Mouse (Mus musculus) heart, adult 9 months (tissue): Measurements from ENCODE around the gene Cdkal1.
A peak's percentile ranks its signal among the peaks of the same experiment; 100 is the strongest.

ENCODE experiments used
- DNase-seq, 2 experiments: peaks; one replicate each; pipeline ENCODE4 v3.0.0; 2022; ENCODE audit warnings: low spot score in 2 of 2

The Cdkal1 gene

DNA sequence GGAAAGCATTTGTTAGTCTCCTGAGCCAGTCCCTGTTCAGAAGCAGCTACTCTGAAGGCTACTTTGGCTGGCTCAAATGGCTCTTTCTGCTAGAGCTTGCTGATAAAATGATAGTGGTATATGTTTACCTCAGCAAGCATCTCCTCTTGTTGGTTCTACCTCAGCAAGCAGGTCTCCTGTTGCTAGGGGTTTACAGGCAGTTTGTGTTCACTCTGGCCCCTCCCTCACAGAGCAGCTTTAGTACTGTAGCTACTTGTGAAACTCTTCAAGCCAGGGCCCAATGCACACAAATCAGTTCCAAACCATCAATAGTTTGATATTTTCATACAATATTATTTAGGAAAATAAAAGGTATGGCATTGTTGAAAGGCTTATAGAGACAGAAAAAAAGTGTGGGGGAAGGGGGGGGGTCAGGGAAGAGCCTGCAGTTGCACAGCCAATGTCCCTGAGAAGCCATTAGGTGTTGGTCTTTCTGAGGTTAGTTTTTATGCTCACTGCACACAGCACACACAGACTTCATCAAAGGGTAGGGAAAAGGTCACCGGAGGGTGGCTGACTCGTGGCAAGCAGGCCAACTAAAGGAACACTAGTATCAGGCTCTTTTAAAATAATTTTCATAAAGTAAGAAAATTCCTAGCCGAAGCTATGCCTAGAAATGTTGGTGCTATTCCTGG lies 499.9 kb downstream of the Cdkal1 start:
- DNase-seq: no peak

DNA sequence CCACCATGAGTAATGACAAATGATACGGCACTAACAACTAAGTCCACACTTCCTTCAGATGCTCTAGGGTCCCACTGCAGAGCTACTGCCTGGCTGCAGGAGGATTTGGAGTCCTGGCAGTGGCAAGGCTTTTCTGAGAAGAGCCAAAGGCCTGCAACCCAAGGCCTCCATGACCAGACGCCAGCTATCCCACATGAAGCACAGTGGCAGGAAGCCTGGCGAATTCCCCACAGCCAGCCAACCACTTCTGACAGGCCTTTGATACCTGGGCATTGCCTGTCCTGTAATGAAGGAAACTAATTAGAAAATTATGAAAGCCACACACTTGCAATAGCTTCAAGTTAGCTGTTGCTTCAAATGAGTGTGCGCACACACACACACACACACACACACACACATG lies 500.5 kb downstream of the Cdkal1 start:
- DNase-seq: no peak

DNA sequence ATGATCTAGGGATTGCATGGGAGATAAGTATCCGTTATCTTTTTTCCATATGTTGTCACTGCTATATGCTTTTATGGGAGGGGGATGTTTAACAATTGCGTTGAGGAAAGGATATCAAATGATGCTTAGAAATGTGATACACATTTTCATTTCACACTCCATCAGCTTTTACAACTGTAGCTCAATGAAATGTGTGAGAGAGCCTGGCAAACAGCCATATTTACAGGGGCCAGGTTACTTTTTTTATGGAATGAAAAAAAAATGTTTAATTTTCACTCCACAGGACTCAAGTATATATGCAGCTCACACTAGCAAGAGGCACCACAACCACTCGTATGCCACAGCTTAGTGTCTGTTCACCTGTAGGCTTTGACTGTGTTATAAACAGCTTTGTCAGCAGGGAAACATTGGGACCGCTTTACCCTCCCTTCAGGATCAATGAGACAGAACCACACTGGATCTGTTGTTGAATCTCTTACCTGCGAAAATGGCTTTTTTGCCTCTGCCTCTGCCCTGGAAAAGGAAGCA lies 501.5 kb downstream of the Cdkal1 start:
- no peak for DNase-seq

DNA sequence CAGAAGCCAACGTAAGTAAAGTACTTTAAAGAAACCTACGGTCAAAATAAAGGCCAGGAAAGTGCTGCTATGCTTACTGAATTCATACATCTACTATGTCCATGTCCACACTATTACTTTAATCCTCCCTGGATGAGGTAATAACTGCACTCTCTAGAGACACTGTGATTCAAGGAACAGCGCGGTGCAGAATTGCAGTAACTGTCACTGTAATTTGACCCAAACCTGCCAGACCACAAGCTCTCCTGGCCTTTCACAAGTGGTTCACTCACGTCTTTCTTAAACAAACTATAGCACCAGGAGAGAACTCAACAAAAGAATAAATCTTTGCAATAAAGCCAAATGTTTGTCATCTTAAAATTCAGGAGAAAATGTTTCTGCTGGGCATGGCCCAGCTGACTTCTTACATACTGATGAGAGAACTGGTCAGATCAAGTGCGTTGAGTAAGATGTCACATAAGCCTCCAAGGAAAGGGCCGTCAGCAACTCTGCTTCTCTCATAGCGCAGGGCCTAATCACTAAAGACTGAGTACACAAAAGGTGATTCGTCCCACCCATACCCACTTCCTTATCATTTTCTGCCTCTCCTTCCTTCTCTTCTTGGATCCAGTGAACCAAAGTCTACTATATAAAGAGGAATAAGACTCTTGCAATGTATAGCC lies 504.3 kb downstream of the Cdkal1 start:
- no peak for DNase-seq

DNA sequence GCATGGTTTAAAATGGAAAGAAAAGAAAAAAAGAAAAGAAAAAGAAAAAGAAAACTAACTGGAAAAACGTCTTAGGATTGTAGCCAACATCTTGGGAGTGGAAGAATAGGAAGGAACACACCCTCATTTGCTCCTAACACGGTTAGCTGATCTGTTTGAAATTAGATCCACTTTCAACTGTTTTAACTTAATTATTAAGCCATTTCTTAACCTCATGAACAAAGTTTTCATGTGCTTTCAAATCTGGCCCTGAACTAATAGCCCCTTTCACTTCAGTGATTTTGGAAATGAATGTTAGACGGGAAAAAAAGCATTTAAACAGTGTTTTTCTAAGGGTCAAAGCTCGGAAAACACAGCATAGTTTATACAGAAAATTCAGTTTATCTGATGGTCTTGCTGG lies 505.5 kb downstream of the Cdkal1 start:
- DNase-seq: no peak

DNA sequence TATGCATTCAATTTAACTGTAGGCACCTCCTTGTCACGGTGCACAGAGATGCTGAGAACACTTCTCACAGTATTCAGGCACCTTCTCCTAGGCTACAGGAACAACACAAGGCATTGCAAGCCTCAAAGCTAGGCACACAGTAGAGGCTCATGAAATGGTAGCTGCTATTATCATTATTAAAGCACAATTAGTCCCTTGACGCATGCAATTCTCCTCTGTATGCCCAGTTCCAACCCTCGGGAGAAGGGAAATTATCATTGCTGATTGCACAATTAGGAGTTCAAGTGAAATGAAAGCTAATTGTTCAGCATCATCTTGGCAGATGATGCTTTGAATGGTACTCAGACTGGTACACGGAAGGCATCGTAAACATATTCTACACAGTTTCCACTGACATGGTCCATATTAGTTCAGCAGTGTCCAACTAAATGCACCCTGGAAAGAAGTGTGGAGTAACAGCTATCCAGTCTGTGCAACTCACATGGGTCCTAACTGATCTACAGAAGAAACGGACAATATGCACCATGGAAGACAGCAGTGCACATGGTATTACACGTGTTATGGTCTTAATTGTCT lies 506.0 kb downstream of the Cdkal1 start:
- DNase-seq: no peak

DNA sequence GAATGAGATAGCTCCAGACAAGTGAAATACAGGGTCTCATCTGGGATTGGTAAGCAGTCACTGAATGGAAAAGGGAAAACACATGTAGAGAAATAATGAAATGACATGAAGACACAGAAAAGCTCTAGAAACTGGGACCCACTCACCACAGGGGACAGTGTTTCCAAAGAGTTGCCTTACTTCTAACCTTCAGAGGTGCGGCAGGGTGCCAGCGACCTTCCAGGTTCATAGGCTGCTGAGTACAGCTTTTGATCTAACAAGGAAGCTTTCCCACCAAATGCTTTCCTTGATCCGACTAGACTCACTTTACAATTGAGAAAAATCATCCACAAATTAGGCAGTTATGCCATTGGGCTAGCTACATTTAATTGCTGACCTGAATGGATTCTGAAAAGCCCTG lies 507.1 kb downstream of the Cdkal1 start:
- DNase-seq: no peak

DNA sequence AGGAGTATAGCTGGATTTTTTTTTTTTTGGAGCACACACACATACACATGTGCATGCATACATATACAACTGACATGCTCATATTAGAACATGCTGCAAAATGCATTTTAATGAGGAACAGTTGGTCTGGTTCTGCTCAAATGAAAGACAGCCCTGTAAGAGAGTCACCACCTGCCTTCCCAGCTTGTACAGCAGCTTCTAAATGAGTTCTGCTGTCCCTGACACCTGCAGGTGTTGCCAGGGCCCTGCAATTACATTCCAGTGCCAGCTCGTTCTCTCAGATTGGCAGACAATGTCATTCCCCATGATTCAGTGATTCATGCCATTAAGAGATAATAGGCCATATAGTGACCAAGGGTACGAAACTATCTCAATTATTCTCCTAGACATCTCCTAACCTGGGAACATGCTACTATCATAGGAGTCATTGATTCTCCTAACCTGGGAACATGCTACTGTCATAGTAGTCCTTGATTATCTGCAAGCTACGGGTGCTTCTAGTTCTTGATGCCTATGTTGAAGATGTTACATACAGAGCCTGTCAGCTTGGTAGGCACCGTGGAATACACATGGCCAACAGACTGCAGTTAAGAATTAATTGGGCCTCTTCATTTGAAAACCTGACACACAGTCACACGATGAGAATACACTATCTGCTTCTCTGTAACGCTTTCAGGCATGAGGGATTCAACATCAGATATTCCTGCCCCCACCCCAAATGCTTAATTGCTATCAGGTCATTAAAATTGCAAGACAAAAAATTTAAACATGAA lies 522.6 kb downstream of the Cdkal1 start:
- peak in 1 of 2 experiments; percentile 12 for DNase-seq

DNA sequence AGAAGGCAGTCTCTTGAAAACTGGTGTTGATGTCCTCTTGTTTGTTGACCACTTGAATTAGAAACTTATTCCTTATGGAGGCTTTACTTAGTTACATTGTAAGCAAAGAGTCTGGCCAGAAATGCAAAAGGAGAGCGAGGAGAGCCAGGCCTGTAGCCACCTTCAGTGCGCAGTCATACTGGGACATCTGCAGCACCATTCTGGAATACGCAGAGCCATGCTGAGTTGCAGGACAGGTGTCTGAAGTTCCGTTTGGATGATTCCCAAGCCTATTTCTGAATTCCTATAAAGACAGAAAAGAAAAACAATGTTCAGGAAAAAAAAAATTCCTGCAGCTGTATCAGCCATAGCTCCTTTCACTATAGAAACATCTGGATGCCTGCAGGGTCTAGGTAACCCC lies 529.5 kb downstream of the Cdkal1 start:
- no peak for DNase-seq

DNA sequence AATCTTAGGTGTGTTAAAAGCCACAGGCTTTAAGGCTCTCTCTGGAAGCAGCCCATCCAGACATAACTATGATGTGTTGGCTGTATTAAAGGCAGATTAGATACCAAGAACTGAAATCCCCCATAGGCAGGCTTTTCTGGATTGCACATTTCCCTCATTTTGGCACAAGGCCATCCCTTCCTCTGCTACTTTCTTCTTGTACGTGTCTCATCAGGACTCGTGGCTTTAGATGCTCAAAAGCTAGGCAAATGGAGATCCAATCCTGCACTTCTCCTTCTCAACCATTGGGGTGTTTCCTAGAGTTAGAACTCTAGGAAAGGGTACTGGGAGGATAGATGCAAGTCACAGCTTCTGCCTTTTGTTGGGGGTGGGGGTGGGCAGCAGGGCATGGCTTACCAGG lies 535.1 kb downstream of the Cdkal1 start:
- no peak for DNase-seq

DNA sequence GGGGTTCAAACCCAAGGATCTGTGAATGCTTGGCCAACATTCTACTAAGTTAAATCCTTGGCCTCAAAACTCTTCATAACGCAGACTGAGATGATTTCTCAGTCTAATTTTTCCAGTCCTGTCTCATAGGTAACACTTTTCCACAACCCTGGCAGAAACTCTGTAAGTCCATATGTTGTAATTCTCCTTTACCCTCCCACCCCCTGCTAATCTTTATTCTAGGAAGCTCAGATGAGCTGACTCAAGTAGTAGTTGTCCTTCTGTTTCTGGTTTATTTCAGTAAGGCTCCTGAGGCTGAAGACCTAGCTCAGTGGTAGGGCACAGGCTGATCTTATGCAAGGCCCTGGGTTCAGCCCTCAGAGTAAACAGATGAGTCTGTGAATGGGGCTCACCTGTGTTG lies 537.8 kb downstream of the Cdkal1 start:
- DNase-seq: no peak

DNA sequence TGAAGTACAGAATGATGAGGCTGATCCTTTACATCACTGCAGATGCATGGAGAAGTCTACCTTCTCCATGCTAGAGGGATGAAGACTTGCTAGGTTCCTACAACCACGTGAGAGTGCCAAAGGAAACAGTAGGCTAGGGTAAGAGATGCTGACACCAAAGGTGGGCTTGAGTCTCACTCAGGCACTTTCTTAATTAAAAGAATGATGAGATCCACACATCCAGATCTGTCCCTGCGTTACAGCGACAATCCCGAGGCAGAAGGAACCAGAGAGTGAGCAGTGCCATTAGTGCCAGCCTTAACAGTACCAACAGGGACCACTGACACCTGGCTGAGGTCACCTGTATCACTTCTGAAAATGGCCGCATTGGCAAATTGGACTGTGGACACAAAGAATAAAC lies 539.2 kb downstream of the Cdkal1 start:
- DNase-seq: no peak

DNA sequence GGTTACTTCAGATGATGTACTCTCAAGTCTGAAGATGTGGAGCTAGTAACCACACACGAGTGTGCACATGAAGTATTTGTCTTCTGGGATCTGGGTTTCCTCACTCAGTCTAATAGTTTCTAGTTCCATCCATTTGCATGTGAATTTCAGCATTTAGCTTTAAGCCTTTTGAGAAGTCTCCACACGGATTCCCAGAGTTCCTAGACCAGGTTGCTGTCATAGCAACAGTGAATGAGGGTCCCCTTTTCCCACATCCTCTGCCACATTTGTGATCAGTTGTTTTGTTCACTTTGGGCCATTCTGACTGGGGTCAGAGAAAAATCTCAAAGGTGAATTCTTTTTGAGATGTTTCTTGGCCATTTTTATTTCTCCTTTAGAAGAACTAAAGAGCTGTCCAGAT lies 543.4 kb downstream of the Cdkal1 start:
- DNase-seq: no peak

DNA sequence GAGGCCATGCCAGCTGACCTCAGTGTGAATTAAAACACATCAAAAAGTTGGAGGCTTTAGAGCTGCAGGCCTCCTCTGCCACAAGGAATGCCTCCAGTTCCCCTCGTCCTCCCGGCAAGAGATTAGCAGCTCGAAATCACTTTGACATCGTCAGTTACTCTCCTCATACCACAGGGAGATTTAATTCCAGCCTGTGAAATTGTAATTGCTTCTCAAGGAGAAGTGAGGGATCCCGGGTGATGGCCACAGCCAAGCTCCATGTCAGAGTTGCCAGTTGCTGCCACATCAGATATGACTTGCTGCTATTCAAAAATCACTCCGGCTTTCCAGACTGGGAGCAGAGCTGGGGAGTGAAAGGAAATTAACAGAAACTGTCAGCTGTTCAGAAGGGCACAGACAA lies 548.1 kb downstream of the Cdkal1 start:
- DNase-seq: no peak

DNA sequence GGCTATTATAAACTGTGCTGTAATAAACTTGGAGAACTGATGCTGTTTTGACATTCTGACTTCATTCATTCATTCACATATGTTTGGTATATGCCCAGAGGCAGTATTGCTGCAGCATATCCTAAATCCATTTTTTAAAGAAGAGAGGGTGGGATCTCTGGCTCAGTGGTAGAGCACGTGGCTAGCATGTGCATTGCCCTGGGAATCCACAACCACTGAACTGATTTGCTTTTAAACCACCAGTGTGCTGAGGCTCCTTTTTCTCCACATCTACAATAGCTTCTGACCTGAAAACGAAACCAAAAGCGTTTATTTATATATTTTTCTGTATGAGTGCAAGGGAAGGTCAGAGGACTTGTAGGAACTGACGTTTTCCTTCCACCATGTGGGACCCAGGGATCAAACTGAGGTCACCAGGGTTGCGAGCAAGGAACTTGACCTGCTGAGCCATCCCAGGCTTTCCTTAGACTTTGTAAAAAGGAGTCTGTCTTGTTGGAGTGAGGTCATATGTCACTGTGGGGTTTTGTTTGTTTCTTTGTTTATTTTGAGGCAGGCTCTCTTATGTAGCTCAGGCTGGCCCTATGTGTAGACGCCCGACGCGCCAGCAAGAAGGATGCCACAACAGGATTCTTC lies 562.8 kb downstream of the Cdkal1 start:
- DNase-seq: no peak

DNA sequence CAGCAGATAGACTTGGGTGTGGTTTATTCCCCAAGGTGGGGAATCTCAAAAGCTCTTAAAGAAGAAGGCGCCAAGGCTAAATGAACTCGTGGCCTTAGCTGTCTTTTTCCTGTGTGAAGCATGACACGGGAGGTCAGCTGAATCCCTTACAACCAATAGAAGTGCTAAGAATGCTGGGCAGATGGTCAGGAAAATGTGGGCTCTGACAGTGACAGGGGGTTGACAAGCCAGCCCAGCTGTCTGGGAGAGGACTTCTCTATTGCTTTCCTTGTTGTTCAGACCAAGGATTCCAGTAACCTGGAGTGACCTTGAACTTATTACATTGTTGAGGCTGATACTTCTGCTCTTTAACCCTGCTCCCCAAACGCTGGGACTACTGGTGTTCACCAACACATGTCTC lies 564.9 kb downstream of the Cdkal1 start:
- no peak for DNase-seq

DNA sequence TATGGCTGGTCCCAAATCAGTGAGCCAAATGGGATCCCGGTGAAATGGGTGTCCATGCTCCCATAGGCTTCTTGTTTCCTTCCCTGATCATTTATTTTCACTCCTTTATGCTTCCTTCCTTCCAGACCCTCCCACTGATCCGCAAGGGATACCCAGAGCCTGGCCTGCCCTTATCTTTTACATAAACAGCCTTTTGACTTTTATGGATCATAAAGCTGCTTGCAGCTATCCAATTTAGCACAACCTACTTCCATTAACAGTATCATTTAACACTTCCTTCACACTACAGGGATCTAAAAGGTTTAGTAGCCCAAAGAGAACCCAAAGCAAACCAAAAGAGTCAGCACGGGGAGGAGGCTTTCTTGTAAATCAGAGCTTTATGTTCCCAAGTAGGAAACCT lies 570.4 kb downstream of the Cdkal1 start:
- DNase-seq: no peak

DNA sequence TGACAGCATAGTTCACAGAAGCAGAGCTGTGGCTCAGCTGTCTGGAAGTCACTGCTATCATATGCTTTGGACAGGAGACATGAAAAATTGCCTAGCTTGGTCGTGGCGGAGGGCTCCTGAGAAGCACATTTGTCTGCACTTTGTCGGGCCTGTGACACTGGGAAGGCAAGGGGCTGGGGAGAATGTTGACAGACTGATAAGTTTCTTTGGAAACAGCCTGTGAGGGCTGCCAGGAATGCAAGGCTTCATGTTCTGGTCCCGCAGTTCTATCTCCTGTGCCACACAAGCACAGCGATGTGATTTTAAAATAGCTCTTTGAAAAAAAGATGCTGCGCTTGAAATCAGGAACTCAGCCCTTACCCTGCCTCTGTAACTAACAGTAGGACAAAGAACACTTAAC lies 573.9 kb downstream of the Cdkal1 start:
- DNase-seq: peak; percentile 11 to 13

DNA sequence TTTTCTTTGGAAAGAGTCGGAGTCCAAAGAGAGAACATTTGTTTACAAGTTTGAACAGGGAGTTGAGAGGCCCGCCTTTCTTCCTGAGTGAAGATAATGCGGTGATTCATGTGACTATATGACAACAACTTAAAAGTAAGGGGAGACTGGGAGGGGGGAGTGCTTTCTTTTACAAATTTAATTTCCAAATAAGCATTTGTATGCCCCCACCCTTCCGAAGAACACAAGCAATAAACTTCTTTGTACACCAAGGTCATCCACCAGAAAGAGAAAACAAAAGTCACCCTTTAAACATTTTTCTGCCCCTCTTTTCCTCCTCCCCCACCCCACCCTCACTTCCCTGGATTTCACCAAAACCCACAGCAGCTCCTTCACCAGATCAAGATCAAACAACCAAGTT lies 577.3 kb downstream of the Cdkal1 start:
- DNase-seq: no peak

DNA sequence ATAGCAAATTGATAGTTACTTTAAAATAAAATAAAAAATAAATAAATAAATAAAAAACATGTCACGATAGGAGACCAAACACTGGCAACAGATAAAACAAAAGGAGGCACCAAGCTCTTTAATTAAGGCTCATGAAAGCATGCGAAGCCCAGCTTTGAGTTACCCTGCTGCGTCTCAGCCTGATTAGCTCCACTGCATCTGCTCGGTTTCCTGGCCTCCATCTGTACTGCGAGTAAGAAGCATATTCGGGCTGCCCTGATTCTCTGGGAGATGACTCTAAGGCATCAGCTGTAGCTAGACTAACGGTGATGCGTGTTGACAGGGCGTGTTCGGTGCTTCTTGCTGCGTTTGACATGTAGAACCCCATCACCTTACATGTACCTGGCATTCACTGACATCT lies 581.2 kb downstream of the Cdkal1 start:
- DNase-seq: no peak

DNA sequence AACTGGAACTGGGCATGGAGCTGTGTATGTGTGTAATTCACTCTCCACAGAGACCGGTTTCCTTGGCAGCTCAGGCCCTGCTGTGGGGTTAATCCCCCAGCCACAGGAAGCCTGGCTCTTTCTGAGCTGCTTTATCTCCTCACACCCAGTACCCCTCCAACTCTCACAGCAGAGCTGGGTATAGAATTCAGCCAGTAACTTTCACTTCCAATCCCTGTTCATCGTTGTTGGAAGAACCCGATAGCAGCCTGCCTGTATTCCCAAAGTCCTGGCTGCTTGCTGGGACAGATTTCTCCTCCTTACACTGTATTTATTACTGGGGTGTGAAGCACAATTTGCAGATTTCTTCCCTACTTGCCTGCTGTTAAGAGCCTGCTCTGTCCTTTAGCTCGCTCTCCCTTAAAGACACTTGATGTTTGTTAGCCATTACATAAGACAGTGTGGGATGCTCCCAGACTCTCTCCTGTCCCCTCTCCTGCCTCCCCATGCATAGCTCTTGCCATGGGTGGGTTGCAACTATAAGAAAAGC lies 581.7 kb downstream of the Cdkal1 start:
- no peak for DNase-seq

DNA sequence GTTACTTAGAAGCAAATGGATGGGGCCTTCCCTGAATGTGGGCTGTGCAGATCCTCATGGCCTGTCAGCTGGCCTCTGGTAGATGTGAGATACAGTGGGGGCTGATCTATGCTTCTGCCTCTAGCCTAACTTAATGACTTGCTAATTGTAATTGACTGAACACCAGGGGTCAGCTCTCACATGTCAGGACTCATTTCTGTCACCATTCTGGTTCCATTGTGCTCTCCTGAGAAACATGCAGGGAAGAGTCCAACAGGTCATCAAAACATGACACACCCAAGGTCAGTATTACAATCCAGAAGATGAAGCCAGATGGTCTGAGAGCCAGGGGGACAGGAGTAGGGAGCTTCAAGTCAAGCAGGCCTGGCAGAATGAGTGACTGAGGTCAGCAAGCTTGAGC lies 584.0 kb downstream of the Cdkal1 start:
- no peak for DNase-seq
